ENCODE assay signal across 10 mouse cellular contexts in genomic region chr19:48391551-48391950, GRCm38 (mm10).
DNase-seq lines count a peak whose midpoint lies in the region; ATAC-seq and TF ChIP-seq lines count a peak whose summit lies in the region.
"Had no signal": no experiment of that assay in that cellular context is flagged by ENCODE, and none has a peak within 500 bp of the region (broad histone marks: within the 10 kb centered on the region; RNA-seq: fewer than 3 reads in every experiment).

No protein-coding gene starts in this region.

- DNase-seq in hindbrain, embryonic 14.5 days (ENCODE audit: low spot score), result peak; percentile 67
- DNase-seq in Muller cell, postnatal 12 days (ENCODE audit: inconsistent ontology term), result peak; percentile 4
- DNase-seq in layer of hippocampus, postnatal 10 days (ENCODE audit: low spot score in 2 of 2), result peak; percentile 40 to 63
- DNase-seq in urinary bladder, postnatal 36 days (ENCODE audit: low spot score in 2 of 2), result no peak
- DNase-seq in thymus, postnatal 36 days, result no peak
- DNase-seq: thymus, postnatal 25 days had no signal

- no peaks in the 10 kb centered on the region for H3K9me3 ChIP-seq in hindbrain, embryonic 14.5 days (ENCODE audit: control insufficient read depth, low read length)
- H3K9me3 ChIP-seq in hindbrain, embryonic 16.5 days (ENCODE audit: control insufficient read depth, low read length), result no peaks in the 10 kb centered on the region
- no peaks in the 10 kb centered on the region for H3K9me3 ChIP-seq in midbrain, embryonic 15.5 days
- H3K9me3 ChIP-seq: limb, embryonic 12.5 days had no signal

- no peaks in the 10 kb centered on the region for H3K27me3 ChIP-seq in hindbrain, embryonic 14.5 days (ENCODE audit: control insufficient read depth, insufficient read depth, low read length)
- no peaks in the 10 kb centered on the region for H3K27me3 ChIP-seq in hindbrain, embryonic 16.5 days (replicated peaks; ENCODE audit: control insufficient read depth, insufficient read depth, low read length)
- H3K27me3 ChIP-seq in midbrain, embryonic 15.5 days (replicated peaks), result no peaks in the 10 kb centered on the region
- H3K27me3 ChIP-seq: limb, embryonic 12.5 days had no signal

- no peak for ATAC-seq in hindbrain, embryonic 14.5 days (ENCODE audit: low FRiP score)
- no peak for ATAC-seq in hindbrain, embryonic 16.5 days
- ATAC-seq in midbrain, embryonic 15.5 days (replicated peaks), result no peak

- WGBS in hindbrain, embryonic 14.5 days, result 68% methylated on average over 1 of the region's 1 CpGs
- WGBS in hindbrain, embryonic 16.5 days, result 61% methylated on average over 1 of the region's 1 CpGs
- WGBS in midbrain, embryonic 15.5 days, result 63% methylated on average over 1 of the region's 1 CpGs

- H3K27ac ChIP-seq in hindbrain, embryonic 14.5 days, result no peak overlapping the region
- no peak overlapping the region for H3K27ac ChIP-seq in hindbrain, embryonic 16.5 days (ENCODE audit: low read depth, low read length)
- H3K27ac ChIP-seq in cortical plate, adult 2 months (ENCODE audit: insufficient read depth, low read length), result no peak overlapping the region
- no peak overlapping the region for H3K27ac ChIP-seq in midbrain, embryonic 15.5 days
- H3K27ac ChIP-seq: limb, embryonic 12.5 days had no signal

- TF ChIP-seq POLR2A in cortical plate, adult 2 months (IDR thresholded peaks at IDR 0.05; ENCODE audit: extremely low read depth, insufficient read depth, low read length), result no peak

- H3K36me3 ChIP-seq in hindbrain, embryonic 14.5 days (replicated peaks; ENCODE audit: control insufficient read depth, insufficient read depth), result no peaks in the 10 kb centered on the region
- H3K36me3 ChIP-seq in hindbrain, embryonic 16.5 days (ENCODE audit: control insufficient read depth, insufficient read depth, low read length), result no peaks in the 10 kb centered on the region
- no peaks in the 10 kb centered on the region for H3K36me3 ChIP-seq in midbrain, embryonic 15.5 days (replicated peaks)
- H3K36me3 ChIP-seq: limb, embryonic 12.5 days had no signal

- 0 out of 2 replicates have a peak, but pooled peaks cover 7% of the 10 kb centered on the region for H3K4me1 ChIP-seq in hindbrain, embryonic 14.5 days (replicated peaks; ENCODE audit: control insufficient read depth, insufficient read depth, low read length)
- H3K4me1 ChIP-seq in hindbrain, embryonic 16.5 days (ENCODE audit: control insufficient read depth, insufficient read depth, low read depth, low read length), result no peaks in the 10 kb centered on the region
- no peaks in the 10 kb centered on the region for H3K4me1 ChIP-seq in cortical plate, adult 2 months (ENCODE audit: control insufficient read depth, insufficient read depth, low read length)
- H3K4me1 ChIP-seq in midbrain, embryonic 15.5 days, result no peaks in the 10 kb centered on the region; the same call in 1 of the 2 replicates
- H3K4me1 ChIP-seq: limb, embryonic 12.5 days had no signal

- TF ChIP-seq CTCF in cortical plate, adult 2 months (IDR thresholded peaks at IDR 0.05; ENCODE audit: extremely low read depth, insufficient read depth, low read length), result peak; percentile 60; the same call in 1 of the 2 replicates

- H3K9ac ChIP-seq in hindbrain, embryonic 14.5 days, result no peak overlapping the region
- no peak overlapping the region for H3K9ac ChIP-seq in hindbrain, embryonic 16.5 days (ENCODE audit: low read depth, low read length)
- H3K9ac ChIP-seq in midbrain, embryonic 15.5 days, result no peak overlapping the region
- H3K9ac ChIP-seq: limb, embryonic 12.5 days had no signal

- no peak overlapping the region for H3K4me2 ChIP-seq in hindbrain, embryonic 14.5 days (replicated peaks)
- no peak overlapping the region for H3K4me2 ChIP-seq in hindbrain, embryonic 16.5 days (ENCODE audit: low read length)
- H3K4me2 ChIP-seq in midbrain, embryonic 15.5 days, result no peak overlapping the region
- H3K4me2 ChIP-seq: limb, embryonic 12.5 days had no signal

- H3K4me3 ChIP-seq in hindbrain, embryonic 14.5 days (replicated peaks; ENCODE audit: low read length), result no peak overlapping the region
- no peak overlapping the region for H3K4me3 ChIP-seq in hindbrain, embryonic 16.5 days (ENCODE audit: low read length)
- H3K4me3 ChIP-seq in cortical plate, adult 2 months (ENCODE audit: insufficient read depth, low read length), result no peak overlapping the region
- no peak overlapping the region for H3K4me3 ChIP-seq in midbrain, embryonic 15.5 days
- H3K4me3 ChIP-seq: limb, embryonic 12.5 days had no signal

Comparison
In these comparisons a context has a peak if more than half of its experiments do, and no peak if none do; other contexts are left out.
1. DNase-seq: peak in hindbrain, embryonic 14.5 days (single experiment), Muller cell, postnatal 12 days (single experiment) and layer of hippocampus, postnatal 10 days (2 of 2); none in urinary bladder, postnatal 36 days (0 of 2) and thymus, postnatal 36 days (0 of 2).